Mouse (Mus musculus) large intestine, adult 2 months (tissue): Measurements from ENCODE around the gene Kcnip4. TPM values are rescaled to one million over a fixed set of nuclear protein-coding genes. Genes with fewer than 3 reads are reported as not detected.

Experiments used
- DNase-seq: peaks from one replicate; pipeline ENCODE4 v3.0.0-alpha.2; 2012; ENCODE audit warnings: low read depth, low spot score
- WGBS: fragments of 180-500 bp; shearing (Covaris S2); methylation state at CpG from one replicate; pipeline ENCODE4 v1.1.7; 2018; 5-methylcytosine and 5-hydroxymethylcytosine counted together
- polyA plus RNA-seq: library from polyadenylated mRNA; depleted of rRNA; stranded (reverse); fragments of >200 nt; gene quantifications from 2 replicates; pipeline ENCODE4 v1.2.3, GENCODE M21; 2012

Gene Kcnip4
- polyA plus RNA-seq, 1 experiment, result 0.20 TPM

DNA sequence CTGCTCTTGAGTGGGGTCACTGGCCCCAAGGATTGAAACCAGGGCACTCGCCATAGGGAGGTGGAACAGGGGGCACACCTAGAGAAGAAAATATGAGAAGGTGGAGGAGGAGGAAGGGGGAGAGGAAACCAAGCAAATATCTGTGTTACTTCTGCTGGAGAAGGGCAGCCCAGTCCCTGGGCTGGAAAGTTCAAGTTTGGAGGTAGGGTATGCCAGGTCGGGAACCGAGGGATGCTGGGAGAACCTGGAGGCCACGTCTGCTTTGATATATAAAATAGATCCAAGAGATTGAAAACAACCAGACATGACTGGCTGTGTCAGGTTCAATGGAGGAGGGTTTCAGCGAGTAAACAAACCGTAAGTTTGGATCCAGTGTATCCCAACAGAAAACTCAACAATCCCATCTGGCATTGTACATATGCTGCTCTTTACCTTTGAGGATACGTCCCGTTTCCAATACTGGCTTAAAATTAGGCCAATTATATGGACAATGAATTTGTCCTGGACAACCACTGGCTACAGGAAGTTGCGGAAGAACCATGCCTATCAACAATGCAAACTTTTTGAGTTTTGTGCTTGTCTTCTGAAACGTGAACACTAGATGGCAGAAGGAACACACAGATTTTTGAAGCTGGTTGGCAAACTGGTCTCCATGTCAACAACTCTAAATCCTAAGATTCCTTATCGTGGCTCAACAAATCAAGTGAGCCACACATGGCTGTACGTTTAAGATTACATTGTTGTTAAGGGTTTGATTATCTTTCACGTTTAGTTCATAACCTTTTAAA, 155.9 kb downstream of the Kcnip4 start:
- WGBS, result 44% methylated on average over 13 of the region's 13 CpGs
- DNase-seq, result no peak

- DNase-seq, result no peak
Measured at GRCm38 (mm10) chr5:49356381-49356780, 168.3 kb downstream of the Kcnip4 start.

GRCm38 (mm10) chr5:49352061-49352460, 172.6 kb downstream of the Kcnip4 start:
- no peak for DNase-seq
- 76% methylated on average over 5 of the region's 5 CpGs for WGBS

More at GRCm38 (mm10) chr5:49356381-49356780, 168.3 kb downstream of the Kcnip4 start:
- WGBS, result 73% methylated on average over 3 of the region's 3 CpGs

DNA sequence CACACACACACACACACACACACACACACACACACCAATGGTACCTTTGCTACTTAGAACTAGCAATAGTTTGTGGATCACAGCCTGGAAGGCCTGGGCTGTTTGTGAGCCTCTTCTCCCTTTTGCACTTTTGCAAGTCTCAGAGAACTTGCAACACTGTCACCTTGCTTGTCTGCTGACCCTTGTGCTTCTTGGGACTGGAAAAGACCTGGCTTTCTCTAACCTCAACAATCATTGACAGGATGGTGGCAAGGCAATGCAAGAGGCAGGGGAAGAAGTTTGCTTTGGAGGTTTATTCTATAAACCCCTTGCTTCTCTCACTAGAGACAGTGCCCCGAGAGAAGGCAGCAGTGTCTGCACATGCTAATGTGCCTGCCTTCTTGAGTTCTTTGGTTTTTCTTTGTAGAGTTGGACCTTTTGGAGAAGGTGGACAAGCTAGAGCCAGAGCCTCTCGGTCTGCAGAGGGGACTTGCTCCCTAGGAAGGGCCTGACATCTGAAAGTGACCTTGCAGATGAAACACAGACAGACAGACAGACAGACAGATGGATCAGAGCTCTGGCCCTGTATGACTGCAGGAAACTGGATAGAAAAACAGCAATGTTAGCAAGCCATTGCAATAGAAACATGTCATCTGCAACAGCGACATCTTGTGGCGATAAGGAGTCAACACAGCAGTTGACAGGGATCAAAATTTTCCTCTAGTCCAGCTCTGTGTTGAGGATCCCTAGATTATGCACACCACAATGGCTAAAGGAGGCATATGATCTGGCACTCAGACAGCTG, 174.4 kb downstream of the Kcnip4 start:
- 23% methylated on average over 4 of the region's 4 CpGs for WGBS
- peak; percentile 4 for DNase-seq

- DNase-seq, result no peak
- WGBS, result 57% methylated on average over 5 of the region's 5 CpGs
Measured at GRCm38 (mm10) chr5:49349541-49349940, 175.2 kb downstream of the Kcnip4 start.

DNA sequence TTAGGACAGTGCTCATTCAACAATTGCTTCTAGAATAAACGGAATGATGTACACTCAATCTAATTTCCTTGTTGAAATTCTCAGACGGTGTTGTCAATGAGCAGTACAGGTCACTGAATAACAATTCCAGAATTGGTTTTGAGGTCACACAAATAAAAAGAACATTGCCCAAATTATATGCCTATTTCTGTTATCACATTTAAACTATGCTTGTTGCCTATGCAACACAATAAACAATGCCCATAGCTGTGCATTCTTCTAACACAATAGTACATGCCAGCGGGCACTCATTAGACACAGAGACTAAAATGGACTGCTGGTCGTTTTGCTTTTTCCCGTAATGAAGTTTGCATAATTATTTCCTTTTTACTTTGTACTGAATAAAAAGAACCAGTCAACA, 176.2 kb downstream of the Kcnip4 start:
- no peak for DNase-seq
- 79% methylated on average over 5 of the region's 5 CpGs for WGBS

DNA sequence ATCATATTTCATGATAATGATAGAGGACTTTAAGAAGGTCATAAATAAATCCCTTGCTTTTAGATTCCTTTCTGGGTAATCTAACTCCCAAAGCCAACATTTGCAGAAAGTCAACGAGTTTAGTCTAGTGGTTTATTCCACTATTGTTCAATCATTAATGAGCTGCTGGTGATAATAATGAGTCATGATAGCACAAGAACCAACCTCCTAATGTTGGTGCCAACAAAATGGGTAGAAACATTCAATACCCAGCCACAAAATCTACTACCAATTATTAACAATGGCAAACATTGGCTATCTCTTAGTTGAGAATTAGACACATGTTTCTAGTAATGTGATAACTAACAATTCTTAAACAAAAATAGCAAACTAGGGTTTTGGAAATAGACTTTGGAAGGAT, 180.1 kb downstream of the Kcnip4 start:
- DNase-seq, result no peak
- WGBS, result 55% methylated on average over 1 of the region's 1 CpGs

GRCm38 (mm10) chr5:49337164-49337563, 187.5 kb downstream of the Kcnip4 start:
- WGBS, result 60% methylated on average over 2 of the region's 2 CpGs

DNA sequence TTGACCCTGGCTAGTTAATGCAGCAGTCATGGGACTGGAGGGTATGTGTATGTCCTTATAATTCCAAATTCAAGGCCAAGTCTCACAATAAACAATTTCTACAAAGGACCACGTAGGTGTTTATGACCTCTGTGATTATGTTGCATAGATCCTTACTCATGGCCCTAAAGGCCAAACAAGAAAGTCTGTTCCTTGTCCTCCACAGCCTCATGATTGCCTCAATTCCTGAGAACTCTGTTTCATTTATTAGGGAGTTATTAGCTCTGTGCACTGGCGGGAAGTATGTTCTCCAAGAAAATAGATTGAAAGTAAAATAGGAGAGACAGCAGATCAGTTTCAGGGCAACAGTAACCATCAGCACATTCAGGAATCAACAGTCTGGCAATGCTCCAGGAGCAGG, 191.6 kb downstream of the Kcnip4 start:
- DNase-seq, result no peak
- 42% methylated on average over 2 of the region's 2 CpGs for WGBS

More at GRCm38 (mm10) chr5:49337164-49337563, 187.5 kb downstream of the Kcnip4 start:
- DNase-seq, result no peak

GRCm38 (mm10) chr5:49329023-49329422, 195.7 kb downstream of the Kcnip4 start:
- WGBS, result 31% methylated on average over 1 of the region's 1 CpGs
- DNase-seq, result no peak

DNA sequence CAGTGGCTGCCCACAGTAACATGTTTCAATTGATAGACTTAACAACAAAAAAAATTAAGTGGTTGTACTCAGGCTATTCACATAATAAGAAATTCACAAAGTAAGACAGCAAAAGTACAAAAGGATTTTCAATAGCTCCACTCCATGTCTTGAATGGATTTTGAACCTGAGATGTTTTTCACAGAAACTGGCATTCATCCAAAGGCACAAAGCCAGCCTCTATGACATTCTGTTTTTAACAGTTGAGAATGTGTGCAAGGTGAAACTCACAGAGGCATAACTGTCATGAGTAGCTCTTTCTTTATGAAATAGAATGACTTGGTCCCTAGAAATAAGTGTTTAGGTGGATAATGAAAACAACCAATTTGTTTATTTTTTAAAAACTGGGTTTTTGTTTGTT, 206.0 kb downstream of the Kcnip4 start:
- DNase-seq, result no peak

DNA sequence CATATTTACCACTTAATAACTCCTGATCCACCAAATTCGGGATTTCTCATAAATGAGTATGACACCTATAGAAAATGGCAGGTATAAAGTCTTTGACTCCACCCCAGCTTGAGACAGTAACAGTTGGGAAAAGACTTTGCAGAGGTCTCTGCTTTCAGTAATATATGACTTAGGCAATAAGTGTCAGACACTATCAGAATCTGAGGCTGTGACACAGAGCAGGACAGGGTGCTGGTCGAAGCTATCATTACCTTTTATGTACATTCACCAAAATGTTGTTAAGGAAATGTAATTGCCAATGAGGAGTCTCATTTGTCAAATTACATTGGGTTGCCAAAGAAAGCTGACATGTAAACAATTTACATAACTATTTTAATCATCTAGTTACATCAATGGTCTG, 206.8 kb downstream of the Kcnip4 start:
- no peak for DNase-seq
- WGBS, result 60% methylated on average over 2 of the region's 2 CpGs

DNA sequence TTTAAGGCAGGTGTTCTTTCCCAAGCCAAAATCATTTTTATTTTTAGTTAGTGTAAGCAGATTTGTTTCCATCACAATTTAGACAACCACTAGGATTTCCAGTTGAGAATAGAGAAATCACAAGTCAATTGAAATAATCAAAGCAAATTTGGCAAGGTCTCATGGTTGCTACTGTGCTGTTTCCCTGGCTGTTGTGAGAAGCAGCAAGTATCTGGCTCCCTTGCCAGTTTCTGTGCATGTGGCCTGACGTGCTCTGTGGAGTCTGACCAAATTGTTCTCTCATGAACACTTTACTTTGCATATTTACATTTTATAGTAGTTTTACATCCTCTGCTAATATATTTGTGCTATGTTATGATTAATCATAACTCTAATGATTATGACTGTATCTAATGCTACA, 217.9 kb downstream of the Kcnip4 start:
- no peak for DNase-seq
- WGBS, result 58% methylated on average over 1 of the region's 1 CpGs

DNA sequence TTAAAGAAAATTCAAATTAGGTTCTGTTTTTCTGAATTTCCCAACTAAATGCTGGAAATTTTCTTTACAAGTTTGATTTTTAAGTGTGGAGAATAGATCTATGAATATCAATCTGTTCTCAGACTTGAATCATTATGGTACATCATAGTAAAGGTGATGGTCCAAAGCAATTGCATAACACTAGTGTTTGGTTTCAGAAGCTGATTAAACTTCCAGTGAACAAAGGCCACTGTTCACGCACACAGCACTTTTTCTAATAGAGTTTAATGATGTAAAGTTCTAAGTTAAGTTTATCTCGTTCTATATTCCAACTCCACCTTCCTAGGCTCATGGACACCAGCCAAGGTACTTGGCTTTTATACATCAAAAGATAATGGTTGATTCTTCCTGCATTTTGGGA, 219.4 kb downstream of the Kcnip4 start:
- 39% methylated on average over 2 of the region's 2 CpGs for WGBS
- DNase-seq, result no peak

DNA sequence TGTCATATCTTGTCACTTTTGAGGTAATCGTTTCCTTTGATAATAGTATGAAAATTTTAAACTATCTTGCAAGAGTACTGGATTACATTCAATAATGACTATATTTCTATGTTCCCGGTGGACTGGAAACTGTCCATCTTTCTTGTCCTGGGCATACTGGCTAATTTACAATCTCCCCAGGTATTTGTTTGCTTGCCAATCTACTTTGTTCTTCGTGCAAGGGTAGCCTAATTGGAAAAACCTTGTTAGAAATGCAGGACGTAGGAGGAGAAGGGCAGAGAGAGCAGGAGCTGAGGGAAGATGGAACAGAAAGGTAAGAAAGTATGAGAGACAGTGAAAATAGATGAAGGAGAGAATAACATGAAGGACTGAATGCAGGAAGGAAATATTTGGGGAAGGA, 226.1 kb downstream of the Kcnip4 start:
- no peak for DNase-seq
- WGBS, result 74% methylated on average over 4 of the region's 4 CpGs

DNA sequence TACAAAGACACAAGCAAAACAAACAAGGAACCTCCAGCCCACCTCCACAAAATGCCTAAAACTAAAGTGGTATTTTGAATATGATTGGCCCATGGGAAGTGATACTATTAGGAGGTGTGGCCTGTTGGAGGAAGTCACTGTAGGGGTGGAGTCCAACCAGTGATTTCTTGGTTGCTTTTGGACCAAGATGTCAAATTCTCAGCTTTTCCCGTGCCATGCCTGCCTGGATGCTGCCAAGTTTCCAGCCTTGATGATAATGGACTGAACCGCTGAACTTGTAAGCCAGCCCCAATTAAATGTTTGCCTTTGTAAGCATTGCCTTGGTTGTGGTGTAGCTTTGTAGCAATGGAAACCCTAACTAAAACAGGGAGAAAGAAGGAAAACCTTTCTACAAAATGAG, 232.3 kb downstream of the Kcnip4 start:
- WGBS, result 66% methylated on average over 2 of the region's 2 CpGs
- DNase-seq, result no peak

GRCm38 (mm10) chr5:49291801-49292200, 232.9 kb downstream of the Kcnip4 start:
- 83% methylated on average over 3 of the region's 3 CpGs for WGBS
- DNase-seq, result no peak

- no peak for DNase-seq
- 12% methylated on average over 12 of the region's 12 CpGs for WGBS
Measured at GRCm38 (mm10) chr5:49285455-49286135, 239.1 kb downstream of the Kcnip4 start.

DNA sequence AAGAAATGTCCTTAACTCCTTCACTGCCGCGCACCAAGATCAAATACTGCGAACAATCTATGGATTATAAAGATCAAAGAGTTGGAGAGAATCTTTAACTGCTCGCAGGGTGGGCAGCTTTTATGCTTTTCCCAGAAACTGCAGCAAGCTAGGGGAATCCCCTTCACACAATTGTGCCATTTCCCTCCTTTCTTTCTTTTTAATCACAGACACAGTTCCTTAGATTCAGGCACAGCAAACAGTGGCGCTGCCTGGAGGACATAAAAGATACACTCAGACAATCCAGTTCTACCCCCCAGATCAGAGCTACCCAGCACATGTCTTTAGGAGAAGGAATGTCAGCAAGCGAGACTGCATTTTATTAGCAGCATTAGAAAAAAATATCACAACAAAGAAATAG, 239.9 kb downstream of the Kcnip4 start:
- WGBS, result 23% methylated on average over 6 of the region's 6 CpGs
- DNase-seq, result no peak

- WGBS, result 71% methylated on average over 5 of the region's 5 CpGs
- DNase-seq, result no peak
Measured at GRCm38 (mm10) chr5:49283403-49283802, 241.3 kb downstream of the Kcnip4 start.

DNA sequence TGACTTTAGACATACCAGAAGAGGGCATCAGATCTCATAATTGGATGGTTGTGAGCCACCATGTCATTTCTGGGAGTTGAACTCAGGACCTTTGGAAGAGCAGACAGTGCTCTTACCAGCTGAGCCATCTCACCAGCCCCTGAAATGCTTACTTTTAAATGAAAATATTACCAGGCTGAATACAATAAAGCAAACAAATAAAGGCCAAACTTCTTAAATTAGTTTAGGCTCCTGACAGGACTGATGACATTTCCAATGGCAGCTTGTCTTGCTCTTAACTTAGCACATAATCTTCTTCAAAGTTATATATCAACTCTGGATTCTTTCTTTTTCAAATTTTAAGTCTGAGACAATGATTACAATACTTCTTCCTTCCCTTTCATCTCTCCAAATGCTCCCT, 252.8 kb downstream of the Kcnip4 start:
- DNase-seq, result no peak
